Mouse (Mus musculus): ENCODE measurements at regions not wholly inside any gene's neighbourhood (a gene's known extent, or its start where the extent isn't known, plus 50 kb on each side); places are given as distances from the start of the nearest gene placed in this dataset.

- Histone ChIP-seq H3K27ac (no peak overlapping the region), H3K27me3 (peaks cover 2% of the 10 kb centered on the region; the same call in 1 of the 2 replicates), H3K9ac (no peak overlapping the region), H3K4me2 (replicated peaks) (no peak overlapping the region), H3K4me1 (peaks cover 9% of the 10 kb centered on the region), H3K4me3 (no peak overlapping the region), H3K36me3 (no peaks in the 10 kb centered on the region), H3K9me3 (replicated peaks) (no peaks in the 10 kb centered on the region)
- 67% methylated on average over 10 of the region's 10 CpGs for WGBS
- ATAC-seq (ENCODE audit: low FRiP score): no peak
Measured at GRCm38 (mm10) chr5:119137821-119138221, 532.6 kb upstream of the Tbx3 start.

- ATAC-seq (ENCODE audit: low FRiP score): no peak
- Histone ChIP-seq H3K36me3 (no peaks in the 10 kb centered on the region), H3K4me2 (replicated peaks) (no peak overlapping the region), H3K27ac (no peak overlapping the region), H3K4me1 (peaks cover 9% of the 10 kb centered on the region), H3K4me3 (no peak overlapping the region), H3K27me3 (no peaks in the 10 kb centered on the region), H3K9ac (no peak overlapping the region), H3K9me3 (replicated peaks) (no peaks in the 10 kb centered on the region)
- WGBS: 48% methylated on average over 14 of the region's 14 CpGs
Measured at GRCm38 (mm10) chr5:119138293-119138692, 532.2 kb upstream of the Tbx3 start.

- no peak overlapping the region for H3K27ac ChIP-seq
Measured at GRCm38 (mm10) chr5:119139336-119139735, 531.1 kb upstream of the Tbx3 start.

GRCm38 (mm10) chr5:119139816-119140215 is 530.7 kb upstream of the Tbx3 start:
- ATAC-seq (ENCODE audit: low FRiP score): no peak
- WGBS: 81% methylated on average over 6 of the region's 6 CpGs

More at GRCm38 (mm10) chr5:119139336-119139735, 531.1 kb upstream of the Tbx3 start:
- Histone ChIP-seq H3K9ac (no peak overlapping the region), H3K27me3 (no peaks in the 10 kb centered on the region), H3K4me2 (replicated peaks) (no peak overlapping the region), H3K9me3 (replicated peaks) (no peaks in the 10 kb centered on the region), H3K36me3 (no peaks in the 10 kb centered on the region), H3K4me1 (peaks cover 5% of the 10 kb centered on the region), H3K4me3 (no peak overlapping the region)
- ATAC-seq (ENCODE audit: low FRiP score): no peak
- WGBS: 15% methylated on average over 7 of the region's 7 CpGs

GRCm38 (mm10) chr5:119143411-119143810 is 527.1 kb upstream of the Tbx3 start:
- no peaks in the 10 kb centered on the region; the same call in 1 of the 2 replicates for H3K9me3 ChIP-seq (replicated peaks)
- 68% methylated on average over 8 of the region's 8 CpGs for WGBS
- no peaks in the 10 kb centered on the region for H3K27me3 ChIP-seq

More at GRCm38 (mm10) chr5:119139816-119140215, 530.7 kb upstream of the Tbx3 start:
- Histone ChIP-seq H3K9me3 (replicated peaks) (no peaks in the 10 kb centered on the region), H3K27ac (no peak overlapping the region), H3K4me3 (no peak overlapping the region), H3K4me1 (peaks cover 5% of the 10 kb centered on the region), H3K4me2 (replicated peaks) (no peak overlapping the region), H3K9ac (no peak overlapping the region), H3K27me3 (no peaks in the 10 kb centered on the region), H3K36me3 (no peaks in the 10 kb centered on the region)

GRCm38 (mm10) chr5:119149389-119150185 is 520.9 kb upstream of the Tbx3 start:
- 77% methylated on average over 25 of the region's 25 CpGs for WGBS
- Histone ChIP-seq H3K4me2 (replicated peaks) (no peak overlapping the region), H3K4me1 (no peaks in the 10 kb centered on the region), H3K9me3 (replicated peaks) (peaks cover 6% of the 10 kb centered on the region; the same call in 1 of the 2 replicates), H3K27ac (no peak overlapping the region), H3K4me3 (no peak overlapping the region), H3K9ac (no peak overlapping the region), H3K36me3 (no peaks in the 10 kb centered on the region), H3K27me3 (no peaks in the 10 kb centered on the region)
- no peak for ATAC-seq (ENCODE audit: low FRiP score)

More at GRCm38 (mm10) chr5:119143411-119143810, 527.1 kb upstream of the Tbx3 start:
- Histone ChIP-seq H3K4me3 (no peak overlapping the region), H3K27ac (no peak overlapping the region), H3K36me3 (no peaks in the 10 kb centered on the region), H3K4me2 (replicated peaks) (no peak overlapping the region), H3K4me1 (peaks cover 3% of the 10 kb centered on the region), H3K9ac (no peak overlapping the region)
- no peak for ATAC-seq (ENCODE audit: low FRiP score)

- Histone ChIP-seq H3K4me3 (no peak overlapping the region), H3K9ac (no peak overlapping the region), H3K4me2 (replicated peaks) (no peak overlapping the region), H3K4me1 (no peaks in the 10 kb centered on the region), H3K27ac (no peak overlapping the region), H3K9me3 (replicated peaks) (peaks cover 17% of the 10 kb centered on the region), H3K36me3 (no peaks in the 10 kb centered on the region), H3K27me3 (no peaks in the 10 kb centered on the region)
- 85% methylated on average over 5 of the region's 5 CpGs for WGBS
- no peak for ATAC-seq (ENCODE audit: low FRiP score)
Measured at GRCm38 (mm10) chr5:119153086-119153485, 517.4 kb upstream of the Tbx3 start.

- Histone ChIP-seq H3K4me1 (no peaks in the 10 kb centered on the region), H3K4me3 (no peak overlapping the region), H3K4me2 (replicated peaks) (no peak overlapping the region), H3K9me3 (replicated peaks) (peaks cover 17% of the 10 kb centered on the region), H3K9ac (no peak overlapping the region), H3K27me3 (no peaks in the 10 kb centered on the region), H3K36me3 (no peaks in the 10 kb centered on the region), H3K27ac (no peak overlapping the region)
- 90% methylated on average over 6 of the region's 6 CpGs for WGBS
- no peak for ATAC-seq (ENCODE audit: low FRiP score)
Measured at GRCm38 (mm10) chr5:119156638-119157037, 513.8 kb upstream of the Tbx3 start.

GRCm38 (mm10) chr5:119158171-119158570 is 512.3 kb upstream of the Tbx3 start:
- 81% methylated on average over 4 of the region's 4 CpGs for WGBS
- no peak overlapping the region for H3K4me2 ChIP-seq (replicated peaks)
- ATAC-seq (ENCODE audit: low FRiP score): no peak

GRCm38 (mm10) chr5:119162132-119162675 is 508.3 kb upstream of the Tbx3 start:
- no peaks in the 10 kb centered on the region for H3K4me1 ChIP-seq
- H3K9ac ChIP-seq: no peak overlapping the region
- H3K4me2 ChIP-seq (replicated peaks): no peak overlapping the region
- WGBS: 76% methylated on average over 13 of the region's 13 CpGs
- H3K4me3 ChIP-seq: no peak overlapping the region
- no peak overlapping the region for H3K27ac ChIP-seq
- no peaks in the 10 kb centered on the region for H3K36me3 ChIP-seq
- ATAC-seq (ENCODE audit: low FRiP score): no peak
- H3K27me3 ChIP-seq: no peaks in the 10 kb centered on the region
- 0 out of 2 replicates have a peak, but pooled peaks cover under 1% of the 10 kb centered on the region for H3K9me3 ChIP-seq (replicated peaks)

More at GRCm38 (mm10) chr5:119158171-119158570, 512.3 kb upstream of the Tbx3 start:
- Histone ChIP-seq H3K36me3 (no peaks in the 10 kb centered on the region), H3K4me3 (no peak overlapping the region), H3K27me3 (no peaks in the 10 kb centered on the region), H3K9ac (no peak overlapping the region), H3K4me1 (no peaks in the 10 kb centered on the region), H3K9me3 (replicated peaks) (peaks cover 17% of the 10 kb centered on the region), H3K27ac (no peak overlapping the region)

GRCm38 (mm10) chr5:119167718-119168117 is 502.8 kb upstream of the Tbx3 start:
- no peak for ATAC-seq (ENCODE audit: low FRiP score)
- WGBS: 89% methylated on average over 17 of the region's 17 CpGs
- no peak overlapping the region for H3K4me3 ChIP-seq
- no peak overlapping the region for H3K27ac ChIP-seq
- H3K36me3 ChIP-seq: no peaks in the 10 kb centered on the region
- no peaks in the 10 kb centered on the region for H3K4me1 ChIP-seq
- no peaks in the 10 kb centered on the region for H3K27me3 ChIP-seq
- H3K4me2 ChIP-seq (replicated peaks): no peak overlapping the region
- no peaks in the 10 kb centered on the region for H3K9me3 ChIP-seq (replicated peaks)
- no peak overlapping the region for H3K9ac ChIP-seq

GRCm38 (mm10) chr5:119169274-119169673 is 501.2 kb upstream of the Tbx3 start:
- Histone ChIP-seq H3K36me3 (no peaks in the 10 kb centered on the region), H3K27me3 (no peaks in the 10 kb centered on the region), H3K9me3 (replicated peaks) (no peaks in the 10 kb centered on the region), H3K4me3 (no peak overlapping the region), H3K9ac (no peak overlapping the region), H3K4me2 (replicated peaks) (no peak overlapping the region), H3K27ac (no peak overlapping the region), H3K4me1 (no peaks in the 10 kb centered on the region)
- ATAC-seq (ENCODE audit: low FRiP score): no peak
- WGBS: 86% methylated on average over 7 of the region's 7 CpGs

GRCm38 (mm10) chr5:119171626-119172025 is 498.8 kb upstream of the Tbx3 start:
- Histone ChIP-seq H3K9ac (no peak overlapping the region), H3K4me1 (no peaks in the 10 kb centered on the region), H3K27ac (no peak overlapping the region), H3K9me3 (replicated peaks) (no peaks in the 10 kb centered on the region), H3K27me3 (no peaks in the 10 kb centered on the region), H3K4me3 (no peak overlapping the region), H3K4me2 (replicated peaks) (no peak overlapping the region), H3K36me3 (no peaks in the 10 kb centered on the region)
- 85% methylated on average over 1 of the region's 1 CpGs for WGBS
- ATAC-seq (ENCODE audit: low FRiP score): no peak
